Mouse (Mus musculus): ENCODE measurements around the gene Ubb. TPM values are rescaled to one million over a fixed set of nuclear protein-coding genes. Genes with fewer than 3 reads are reported as not detected.

The Ubb gene
- total and polyA plus RNA-seq, 3 experiments = 964 to 2,208 (median 1,083) TPM

DNA sequence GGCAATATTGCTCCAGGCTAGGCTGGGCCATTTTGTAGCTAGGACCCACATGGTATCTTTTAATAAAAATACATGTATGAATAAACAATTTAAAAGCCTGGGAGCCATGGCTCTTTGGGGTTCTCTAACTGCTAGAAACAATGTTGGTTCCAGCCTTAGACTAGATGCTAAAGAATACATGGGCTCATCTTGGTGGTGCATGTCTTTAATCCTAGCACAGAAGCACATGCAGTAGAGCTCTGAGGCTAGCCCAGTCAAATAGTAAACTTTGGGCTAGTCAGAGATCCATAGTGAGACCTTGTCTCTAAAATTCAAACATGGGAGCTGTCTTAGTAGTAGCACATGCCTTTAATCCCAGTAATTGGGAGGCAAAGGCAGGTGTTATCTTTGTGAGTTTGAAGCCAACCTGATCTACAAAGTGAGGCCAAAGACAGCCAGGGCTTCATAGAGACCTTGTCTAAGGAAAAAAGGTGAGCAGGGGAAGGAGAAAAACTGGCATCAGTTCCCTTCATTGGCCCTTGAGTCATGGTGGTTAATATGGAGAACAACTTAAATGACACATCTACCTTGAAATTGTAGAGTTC, 4.1 kb downstream of the Ubb start:
- peaks cover 27% of the 10 kb centered on the region for H3K36me3 ChIP-seq (replicated peaks)
- no peaks in the 10 kb centered on the region for H3K27me3 ChIP-seq (ENCODE audit: insufficient read depth, low read length)
- no peaks in the 10 kb centered on the region for H3K9me3 ChIP-seq (replicated peaks)
- H3K4me3 ChIP-seq (ENCODE audit: low read depth, low read length) = no peak overlapping the region; the same call in 1 of the 2 replicates
- no peak for DNase-seq (ENCODE audit: low spot score)
- TF ChIP-seq CTCF (IDR thresholded peaks at IDR 0.05; ENCODE audit: low read depth, low read length) (no peak), GATA1 (IDR thresholded peaks at IDR 0.05; ENCODE audit: borderline replicate concordance, low read length) (no peak), TAL1 (conservative IDR thresholded peaks at IDR 0.05; ENCODE audit: low read depth, low read length) (no peak), POLR2AphosphoS5 (IDR thresholded peaks at IDR 0.05; ENCODE audit: insufficient replicate concordance, low read depth, low read length) (no peak), GATA2 (IDR thresholded peaks at IDR 0.05; ENCODE audit: borderline replicate concordance, low read depth, low read length) (no peak)
- H3K4me1 ChIP-seq (ENCODE audit: insufficient read depth, low read depth, low read length) = peaks cover 43% of the 10 kb centered on the region
- no peak for ATAC-seq (ENCODE audit: extremely low read depth, insufficient number of reproducible peaks, low FRiP score, poor library complexity, severe bottlenecking)

GRCm38 (mm10) chr11:62555896-62556412, 5.0 kb downstream of the Ubb start:
- ATAC-seq (ENCODE audit: extremely low read depth, insufficient number of reproducible peaks, low FRiP score, poor library complexity, severe bottlenecking) (no peak), DNase-seq (ENCODE audit: low spot score) (no peak)
- H3K9me3 ChIP-seq (replicated peaks) = peaks cover 3% of the 10 kb centered on the region
- H3K36me3 ChIP-seq (replicated peaks) = peaks cover 27% of the 10 kb centered on the region
- H3K27me3 ChIP-seq (ENCODE audit: insufficient read depth, low read length) = peaks cover 3% of the 10 kb centered on the region; the same call in 1 of the 2 replicates
- H3K4me1 ChIP-seq (ENCODE audit: insufficient read depth, low read depth, low read length) = peaks cover 42% of the 10 kb centered on the region
- TF ChIP-seq GATA2 (IDR thresholded peaks at IDR 0.05; ENCODE audit: borderline replicate concordance, low read depth, low read length) (no peak), CTCF (IDR thresholded peaks at IDR 0.05; ENCODE audit: low read depth, low read length) (no peak), TAL1 (conservative IDR thresholded peaks at IDR 0.05; ENCODE audit: low read depth, low read length) (no peak), GATA1 (IDR thresholded peaks at IDR 0.05; ENCODE audit: borderline replicate concordance, low read length) (no peak), POLR2AphosphoS5 (IDR thresholded peaks at IDR 0.05; ENCODE audit: insufficient replicate concordance, low read depth, low read length) (no peak)
- no peak overlapping the region for H3K4me3 ChIP-seq (ENCODE audit: low read depth, low read length)

GRCm38 (mm10) chr11:62557205-62557604, 6.2 kb downstream of the Ubb start:
- Histone ChIP-seq H3K36me3 (replicated peaks) (peaks cover 27% of the 10 kb centered on the region), H3K27me3 (ENCODE audit: insufficient read depth, low read length) (peaks cover 3% of the 10 kb centered on the region; the same call in 1 of the 2 replicates), H3K4me3 (ENCODE audit: low read depth, low read length) (no peak overlapping the region), H3K9me3 (replicated peaks) (peaks cover 3% of the 10 kb centered on the region), H3K4me1 (ENCODE audit: insufficient read depth, low read depth, low read length) (peaks cover 42% of the 10 kb centered on the region)
- ATAC-seq (ENCODE audit: extremely low read depth, insufficient number of reproducible peaks, low FRiP score, poor library complexity, severe bottlenecking) (no peak), DNase-seq (ENCODE audit: low spot score) (no peak)
- no peak for TF ChIP-seq POLR2AphosphoS5 (IDR thresholded peaks at IDR 0.05; ENCODE audit: insufficient replicate concordance, low read depth, low read length)
- TF ChIP-seq CTCF (IDR thresholded peaks at IDR 0.05; ENCODE audit: low read depth, low read length) = no peak
- TF ChIP-seq TAL1 (conservative IDR thresholded peaks at IDR 0.05; ENCODE audit: low read depth, low read length) = no peak
- no peak for TF ChIP-seq GATA2 (IDR thresholded peaks at IDR 0.05; ENCODE audit: borderline replicate concordance, low read depth, low read length)
- TF ChIP-seq GATA1 (IDR thresholded peaks at IDR 0.05; ENCODE audit: borderline replicate concordance, low read length) = no peak

- H3K4me3 ChIP-seq (ENCODE audit: low read depth, low read length) = no peak overlapping the region
- peaks cover 3% of the 10 kb centered on the region for H3K9me3 ChIP-seq (replicated peaks)
- TF ChIP-seq CTCF (IDR thresholded peaks at IDR 0.05; ENCODE audit: low read depth, low read length) = no peak
- H3K4me1 ChIP-seq (ENCODE audit: insufficient read depth, low read depth, low read length) = peaks cover 42% of the 10 kb centered on the region
- DNase-seq (ENCODE audit: low spot score) = no peak
- ATAC-seq (ENCODE audit: extremely low read depth, insufficient number of reproducible peaks, low FRiP score, poor library complexity, severe bottlenecking) = no peak
- H3K36me3 ChIP-seq (replicated peaks) = peaks cover 26% of the 10 kb centered on the region
- peaks cover 3% of the 10 kb centered on the region; the same call in 1 of the 2 replicates for H3K27me3 ChIP-seq (ENCODE audit: insufficient read depth, low read length)
Measured at GRCm38 (mm10) chr11:62558152-62558551, 7.2 kb downstream of the Ubb start.

- no peak for DNase-seq (ENCODE audit: low spot score)
- H3K4me1 ChIP-seq (ENCODE audit: insufficient read depth, low read depth, low read length) = peaks cover 46% of the 10 kb centered on the region
- TF ChIP-seq POLR2AphosphoS5 (IDR thresholded peaks at IDR 0.05; ENCODE audit: insufficient replicate concordance, low read depth, low read length) (no peak), CTCF (IDR thresholded peaks at IDR 0.05; ENCODE audit: low read depth, low read length) (no peak), GATA2 (IDR thresholded peaks at IDR 0.05; ENCODE audit: borderline replicate concordance, low read depth, low read length) (no peak), TAL1 (conservative IDR thresholded peaks at IDR 0.05; ENCODE audit: low read depth, low read length) (no peak), GATA1 (IDR thresholded peaks at IDR 0.05; ENCODE audit: borderline replicate concordance, low read length) (no peak)
Measured at GRCm38 (mm10) chr11:62558961-62559646, 8.1 kb downstream of the Ubb start.

DNA sequence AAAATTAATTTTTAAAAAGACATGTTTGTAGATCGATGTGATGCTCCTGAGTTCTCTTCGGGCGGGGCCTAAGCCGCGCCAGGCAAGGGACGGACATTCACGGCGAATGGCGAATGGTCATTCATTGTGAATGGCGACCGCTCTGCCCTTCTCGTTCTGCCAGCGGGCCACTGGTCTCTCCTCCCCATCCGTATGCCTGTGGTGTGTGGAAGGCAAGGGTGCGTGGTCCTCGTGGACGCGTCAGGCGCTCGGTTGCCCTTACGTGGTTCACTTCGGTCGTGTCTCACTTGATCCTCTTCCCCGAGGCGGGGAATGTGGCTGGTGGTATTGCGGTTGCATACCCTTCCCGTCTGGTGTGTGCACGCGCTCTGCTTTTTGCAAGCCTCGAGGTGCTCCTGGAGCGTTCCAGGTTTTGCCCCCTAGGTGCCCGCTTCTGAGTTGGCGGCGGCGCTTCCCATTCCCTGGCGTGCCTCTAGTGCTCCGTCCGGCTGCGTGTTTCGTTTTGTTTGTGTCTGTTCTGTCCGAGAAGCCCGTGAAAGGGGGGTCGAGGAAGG, 9.6 kb downstream of the Ubb start:
- H3K4me3 ChIP-seq (ENCODE audit: low read depth, low read length) = no peak overlapping the region
- no peak for ATAC-seq (ENCODE audit: extremely low read depth, insufficient number of reproducible peaks, low FRiP score, poor library complexity, severe bottlenecking)

More at GRCm38 (mm10) chr11:62558961-62559646, 8.1 kb downstream of the Ubb start:
- H3K9me3 ChIP-seq (replicated peaks) = peaks cover 3% of the 10 kb centered on the region
- ATAC-seq (ENCODE audit: extremely low read depth, insufficient number of reproducible peaks, low FRiP score, poor library complexity, severe bottlenecking) = no peak
- H3K4me3 ChIP-seq (ENCODE audit: low read depth, low read length) = peak overlapping the region; percentile 50; the same call in 1 of the 2 replicates
- H3K36me3 ChIP-seq (replicated peaks) = peaks cover 16% of the 10 kb centered on the region
- peaks cover 3% of the 10 kb centered on the region; the same call in 1 of the 2 replicates for H3K27me3 ChIP-seq (ENCODE audit: insufficient read depth, low read length)

More for the DNA sequence above, 9.6 kb downstream of the Ubb start:
- Histone ChIP-seq H3K4me1 (ENCODE audit: insufficient read depth, low read depth, low read length) (peaks cover 31% of the 10 kb centered on the region), H3K27me3 (ENCODE audit: insufficient read depth, low read length) (peaks cover 3% of the 10 kb centered on the region; the same call in 1 of the 2 replicates), H3K36me3 (replicated peaks) (peaks cover 3% of the 10 kb centered on the region), H3K9me3 (replicated peaks) (peaks cover 3% of the 10 kb centered on the region)
- TF ChIP-seq GATA2 (IDR thresholded peaks at IDR 0.05; ENCODE audit: borderline replicate concordance, low read depth, low read length) (no peak), TAL1 (conservative IDR thresholded peaks at IDR 0.05; ENCODE audit: low read depth, low read length) (no peak), GATA1 (IDR thresholded peaks at IDR 0.05; ENCODE audit: borderline replicate concordance, low read length) (no peak), POLR2AphosphoS5 (IDR thresholded peaks at IDR 0.05; ENCODE audit: insufficient replicate concordance, low read depth, low read length) (no peak), CTCF (IDR thresholded peaks at IDR 0.05; ENCODE audit: low read depth, low read length) (no peak)
- no peak for DNase-seq (ENCODE audit: low spot score)

Data from G1E (cell line).